8 mouse cellular contexts compared by ENCODE assay signal in genomic region chr4:66403708-66404200, GRCm38 (mm10). TPM values are rescaled to one million over a fixed set of nuclear protein-coding genes. Genes with fewer than 3 reads are reported as not detected.
DNase-seq lines count a peak whose midpoint lies in the region; ATAC-seq and TF ChIP-seq lines count a peak whose summit lies in the region.

No protein-coding gene starts in this region.

- H3K4me3 ChIP-seq in embryonic facial prominence, embryonic 11.5 days (ENCODE audit: low read depth, low read length) = peak overlapping the region; percentile 77
- peak overlapping the region; percentile 80 for H3K4me3 ChIP-seq in hindbrain, embryonic 12.5 days
- H3K4me3 ChIP-seq in liver, embryonic 11.5 days (ENCODE audit: low read depth, low read length) = peak overlapping the region; percentile 58
- peak overlapping the region; percentile 85 for H3K4me3 ChIP-seq in olfactory bulb, adult 2 months (ENCODE audit: insufficient read depth, low read depth, low read length)

- WGBS in embryonic facial prominence, embryonic 11.5 days = 1% methylated on average over 33 of the region's 51 CpGs
- WGBS in hindbrain, embryonic 12.5 days = under 1% methylated on average over 48 of the region's 51 CpGs
- 1% methylated on average over 51 of the region's 51 CpGs for WGBS in liver, embryonic 11.5 days
- 1% methylated on average over 51 of the region's 51 CpGs for WGBS in olfactory bulb, adult 2 months

- no peak for TF ChIP-seq POLR2A in olfactory bulb, adult 2 months (IDR thresholded peaks at IDR 0.05; ENCODE audit: insufficient read depth, low read depth, low read length)

- H3K9me3 ChIP-seq in embryonic facial prominence, embryonic 11.5 days (replicated peaks; ENCODE audit: control insufficient read depth, low read length) = no peaks in the 10 kb centered on the region
- no peaks in the 10 kb centered on the region for H3K9me3 ChIP-seq in hindbrain, embryonic 12.5 days (replicated peaks)
- no peaks in the 10 kb centered on the region for H3K9me3 ChIP-seq in liver, embryonic 11.5 days (ENCODE audit: control insufficient read depth, low read length)

- H3K4me2 ChIP-seq in embryonic facial prominence, embryonic 11.5 days (ENCODE audit: low read depth, low read length) = peak overlapping the region; percentile 98
- H3K4me2 ChIP-seq in hindbrain, embryonic 12.5 days (replicated peaks) = peak overlapping the region; percentile 97
- peak overlapping the region; percentile 78 for H3K4me2 ChIP-seq in liver, embryonic 11.5 days

- peak overlapping the region; percentile 63 for H3K9ac ChIP-seq in embryonic facial prominence, embryonic 11.5 days (replicated peaks; ENCODE audit: low read length)
- H3K9ac ChIP-seq in hindbrain, embryonic 12.5 days = peak overlapping the region; percentile 84
- no peak overlapping the region for H3K9ac ChIP-seq in liver, embryonic 11.5 days (ENCODE audit: low read depth, low read length)

- peak; percentile 63 for ATAC-seq in embryonic facial prominence, embryonic 11.5 days (replicated peaks; ENCODE audit: insufficient number of reproducible peaks, low FRiP score, low TSS enrichment, low read depth)
- ATAC-seq in hindbrain, embryonic 12.5 days (ENCODE audit: low FRiP score) = peak; percentile 65
- peak; percentile 31; the same call in 1 of the 2 replicates for ATAC-seq in liver, embryonic 11.5 days (replicated peaks; ENCODE audit: low FRiP score)
- ATAC-seq in erythroblast, adult 5-6 weeks (replicated peaks; ENCODE audit: low FRiP score, poor library complexity, severe bottlenecking) = no peak

- intact Hi-C loops in gastrocnemius, postnatal 14 days (cut with DNase I; ENCODE audit: low total_unique reads) = no loop called here

- no peak for TF ChIP-seq CTCF in olfactory bulb, adult 2 months (IDR thresholded peaks at IDR 0.05; ENCODE audit: insufficient read depth, low read depth, low read length)

- no peak overlapping the region for H3K27ac ChIP-seq in embryonic facial prominence, embryonic 11.5 days (replicated peaks; ENCODE audit: low read depth, low read length)
- peak overlapping the region; percentile 78 for H3K27ac ChIP-seq in hindbrain, embryonic 12.5 days
- no peak overlapping the region for H3K27ac ChIP-seq in liver, embryonic 11.5 days (ENCODE audit: low read depth, low read length)
- no peak overlapping the region for H3K27ac ChIP-seq in olfactory bulb, adult 2 months (ENCODE audit: insufficient read depth, low read depth, low read length)

- peak; percentile 14 for DNase-seq in gastrocnemius, postnatal 10 days
- no peak for DNase-seq in gastrocnemius, postnatal 14 days
- DNase-seq in ZHBTc4 (ENCODE audit: low read depth, low spot score) = peak; percentile 26
- DNase-seq in embryonic facial prominence, embryonic 11.5 days (ENCODE audit: low spot score) = peak; percentile 22
- DNase-seq in liver, embryonic 11.5 days (ENCODE audit: low spot score) = peak; percentile 33

- H3K36me3 ChIP-seq in embryonic facial prominence, embryonic 11.5 days (replicated peaks; ENCODE audit: control insufficient read depth, insufficient read depth, low read depth, low read length) = no peaks in the 10 kb centered on the region
- no peaks in the 10 kb centered on the region for H3K36me3 ChIP-seq in hindbrain, embryonic 12.5 days
- no peaks in the 10 kb centered on the region for H3K36me3 ChIP-seq in liver, embryonic 11.5 days (ENCODE audit: control insufficient read depth, insufficient read depth, low read length)

- H3K4me1 ChIP-seq in embryonic facial prominence, embryonic 11.5 days (ENCODE audit: control insufficient read depth, insufficient read depth, low read length) = no peaks in the 10 kb centered on the region; the same call in 1 of the 2 replicates
- peaks cover 17% of the 10 kb centered on the region for H3K4me1 ChIP-seq in hindbrain, embryonic 12.5 days
- H3K4me1 ChIP-seq in liver, embryonic 11.5 days (replicated peaks; ENCODE audit: control insufficient read depth, insufficient read depth, low read length) = no peaks in the 10 kb centered on the region
- H3K4me1 ChIP-seq in olfactory bulb, adult 2 months (ENCODE audit: control insufficient read depth, insufficient read depth, low read length) = peaks cover 8% of the 10 kb centered on the region; the same call in 1 of the 2 replicates

- H3K27me3 ChIP-seq in embryonic facial prominence, embryonic 11.5 days (ENCODE audit: control insufficient read depth, insufficient read depth, low read length) = peaks cover 16% of the 10 kb centered on the region
- peaks cover 23% of the 10 kb centered on the region for H3K27me3 ChIP-seq in hindbrain, embryonic 12.5 days
- peaks cover 43% of the 10 kb centered on the region for H3K27me3 ChIP-seq in liver, embryonic 11.5 days (replicated peaks; ENCODE audit: control insufficient read depth, insufficient read depth, low read length)

RNA-seq across cellular contexts. Expression of gene Astn2, which starts 0.7 kb away (rescaled TPM):
- total RNA-seq in gastrocnemius, postnatal 10 days (2021) = 1 to 10 TPM; 1.0 to 1.7 TPM
- 1 to 10 TPM in 1 of 2 experiments, under 1 TPM in 1; 0.78 to 1.6 TPM for total RNA-seq in gastrocnemius, postnatal 14 days (2021)
- 0.61 and 0.74 TPM in 2 replicates for polyA plus RNA-seq in embryonic facial prominence, embryonic 11.5 days (2014; fragmentation: Nextera tagmentation; extraction: Ambion mirVana)
- 2.8 and 2.9 TPM in 2 replicates for polyA plus RNA-seq in hindbrain, embryonic 12.5 days (2016; fragmentation: Nextera tagmentation; extraction: Ambion mirVana)
- 0.05 and 0.09 TPM in 2 replicates for polyA plus RNA-seq in liver, embryonic 11.5 days (2014; fragmentation: Nextera tagmentation; extraction: Ambion mirVana)
- not detected in 2 replicates for polyA plus RNA-seq in olfactory bulb, adult 2 months (2012; ENCODE audit: insufficient read depth, insufficient read length, low replicate concordance, missing spikeins)
- total RNA-seq in erythroblast, adult 5-6 weeks (2015; ENCODE audit: low replicate concordance) = not detected in 2 replicates
- not detected in 2 replicates for total RNA-seq in erythroblast, adult 5-6 weeks (2017; ENCODE audit: low replicate concordance)
